Mouse (Mus musculus) T-cell, adult 2 months (primary cell): ENCODE measurements around the gene Atp5h.
A peak's percentile ranks its signal among the peaks of the same experiment; 100 is the strongest.

Experiments
- DNase-seq: peaks from one replicate; pipeline ENCODE4 v3.0.0; 2022; ENCODE audit warnings: low spot score

Gene Atp5h

DNA sequence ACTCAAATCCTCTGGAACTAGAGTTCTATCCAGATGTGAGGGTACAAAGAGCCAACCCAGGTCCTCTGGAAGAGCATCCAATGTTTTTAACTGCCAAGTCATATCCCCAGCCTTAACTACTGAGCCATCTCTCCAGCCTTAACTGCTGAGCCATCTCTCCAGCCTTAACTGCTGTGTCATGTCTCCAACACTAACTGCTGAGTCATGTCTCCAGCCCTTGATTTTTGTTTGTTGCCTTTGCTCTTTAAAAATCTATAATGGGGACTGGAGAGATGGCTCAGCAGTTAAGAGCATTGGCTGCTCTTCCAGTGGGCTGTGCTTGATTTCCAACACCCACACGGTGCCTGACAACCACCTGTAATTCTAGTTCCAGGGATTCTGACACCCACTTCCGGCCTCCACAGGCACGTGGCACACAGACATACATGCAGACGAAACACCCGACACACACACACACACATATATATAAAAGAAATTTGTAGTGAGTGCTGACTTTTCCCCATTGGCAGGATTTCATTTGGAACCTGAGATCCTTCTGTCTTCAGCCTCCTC lies 17.9 kb upstream of the Atp5h start:
- DNase-seq, result no peak

DNA sequence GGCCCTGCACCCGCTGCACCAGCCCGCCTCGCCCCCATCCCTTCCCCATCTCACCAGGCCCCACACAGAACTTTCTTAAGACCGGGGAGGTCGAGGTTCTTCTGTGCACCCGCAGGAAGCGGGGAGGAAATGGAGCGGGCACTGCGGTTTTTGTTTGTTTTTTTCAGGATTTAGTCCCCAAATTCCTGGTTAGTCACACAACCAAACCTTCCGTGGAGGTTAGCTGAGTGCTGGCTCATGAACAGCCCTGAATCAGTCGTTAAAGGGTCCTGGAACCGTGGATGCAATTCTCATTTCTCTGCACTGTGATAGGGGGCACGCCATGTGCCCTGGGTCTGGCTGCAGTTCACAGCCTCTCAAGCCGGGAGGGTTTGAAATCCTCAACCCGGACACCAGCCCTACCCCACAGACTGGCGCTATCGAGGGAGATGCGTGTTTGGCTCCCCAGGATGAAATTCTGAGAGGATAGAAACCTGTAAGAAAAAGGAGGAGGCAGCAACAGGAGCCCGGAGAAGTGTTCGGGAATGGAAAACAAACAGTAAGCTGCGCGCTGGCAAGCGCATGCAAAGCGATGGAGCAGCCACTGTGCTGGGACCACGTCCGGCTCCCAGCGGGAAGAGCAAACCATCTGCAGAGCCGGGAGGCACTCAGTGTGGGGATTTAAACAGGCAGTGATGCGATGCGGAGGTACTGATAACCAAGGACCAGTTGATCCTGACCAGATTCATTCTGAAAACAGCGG lies 16.0 kb upstream of the Atp5h start:
- no peak for DNase-seq

DNA sequence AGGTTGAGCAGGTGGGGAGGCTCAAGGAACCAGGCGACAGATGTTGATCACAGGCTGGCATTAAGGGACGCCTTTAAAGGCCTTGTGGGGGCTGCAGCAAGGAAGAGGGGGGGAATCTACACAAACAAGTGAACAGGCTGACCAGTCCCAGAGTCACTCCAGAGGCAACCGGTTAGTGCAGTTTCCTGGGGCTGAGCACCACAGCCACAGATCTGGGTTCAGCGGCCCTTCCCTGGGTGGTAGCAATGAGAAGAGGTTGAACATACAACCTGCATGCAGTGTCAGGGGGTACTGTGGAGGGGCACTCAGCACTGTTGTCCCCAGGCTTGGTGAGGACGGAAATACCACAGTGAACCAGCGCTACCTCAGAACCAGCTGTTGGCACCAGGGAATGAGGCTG lies 13.6 kb upstream of the Atp5h start:
- DNase-seq, result no peak

DNA sequence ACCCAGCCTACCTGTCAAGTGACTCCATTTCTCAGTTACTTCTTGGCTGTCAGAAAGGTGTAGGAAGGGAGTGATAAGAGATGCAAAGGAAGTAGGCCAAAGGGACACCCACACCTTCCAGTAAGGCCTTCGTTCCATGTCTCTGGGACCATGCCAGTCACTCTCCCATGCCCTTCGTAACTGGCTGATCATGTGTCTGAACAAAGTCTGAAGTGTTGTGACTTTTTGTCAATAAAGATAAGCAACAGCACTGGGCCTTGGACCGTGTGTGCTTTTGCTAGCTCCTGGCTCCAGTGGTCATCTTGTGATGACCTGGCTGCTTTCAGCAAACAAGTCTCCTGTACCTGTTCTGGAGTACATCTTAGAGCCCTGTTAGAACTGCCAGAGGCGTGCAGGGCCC lies 13.1 kb upstream of the Atp5h start:
- DNase-seq, result no peak

DNA sequence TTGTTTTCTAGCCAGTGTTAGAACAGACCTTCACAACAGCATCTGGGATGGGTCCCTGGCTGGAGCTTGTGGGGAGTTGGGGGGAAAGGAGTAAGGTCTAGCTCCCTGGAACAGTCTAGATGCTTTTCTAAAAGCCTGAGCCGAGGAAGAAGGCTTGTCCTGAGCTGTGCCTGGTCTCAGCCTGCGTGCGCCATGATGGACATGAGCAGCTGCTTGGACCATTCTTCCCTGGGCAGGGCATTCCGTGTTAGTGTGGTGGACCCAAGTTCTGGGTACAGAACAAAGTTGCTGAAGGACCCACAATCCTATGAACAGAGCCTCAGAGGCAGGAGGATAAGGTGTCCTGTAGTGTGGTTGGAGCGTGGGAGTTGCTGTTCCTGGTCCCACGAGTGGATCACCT lies 10.8 kb upstream of the Atp5h start:
- DNase-seq, result no peak

DNA sequence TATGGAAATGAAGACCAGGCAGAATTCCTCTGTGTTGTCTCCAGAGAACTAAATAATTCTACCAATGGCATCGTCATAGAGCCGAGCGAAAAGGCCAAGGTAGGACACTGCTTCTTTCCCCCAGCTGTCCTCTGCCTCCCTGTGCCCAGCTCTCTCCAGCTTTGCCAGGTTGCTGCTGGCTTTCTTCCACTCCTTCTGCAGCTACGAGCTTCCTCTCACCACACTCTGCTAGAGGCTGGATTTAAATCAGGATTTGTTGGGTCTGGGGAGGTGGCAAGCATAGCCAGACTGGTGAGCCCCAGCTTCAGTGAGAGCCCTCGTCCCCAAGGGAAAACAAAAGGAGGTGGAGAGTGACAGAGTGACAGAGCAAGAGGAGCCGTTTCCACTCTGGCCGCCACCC lies 9.5 kb upstream of the Atp5h start:
- no peak for DNase-seq

DNA sequence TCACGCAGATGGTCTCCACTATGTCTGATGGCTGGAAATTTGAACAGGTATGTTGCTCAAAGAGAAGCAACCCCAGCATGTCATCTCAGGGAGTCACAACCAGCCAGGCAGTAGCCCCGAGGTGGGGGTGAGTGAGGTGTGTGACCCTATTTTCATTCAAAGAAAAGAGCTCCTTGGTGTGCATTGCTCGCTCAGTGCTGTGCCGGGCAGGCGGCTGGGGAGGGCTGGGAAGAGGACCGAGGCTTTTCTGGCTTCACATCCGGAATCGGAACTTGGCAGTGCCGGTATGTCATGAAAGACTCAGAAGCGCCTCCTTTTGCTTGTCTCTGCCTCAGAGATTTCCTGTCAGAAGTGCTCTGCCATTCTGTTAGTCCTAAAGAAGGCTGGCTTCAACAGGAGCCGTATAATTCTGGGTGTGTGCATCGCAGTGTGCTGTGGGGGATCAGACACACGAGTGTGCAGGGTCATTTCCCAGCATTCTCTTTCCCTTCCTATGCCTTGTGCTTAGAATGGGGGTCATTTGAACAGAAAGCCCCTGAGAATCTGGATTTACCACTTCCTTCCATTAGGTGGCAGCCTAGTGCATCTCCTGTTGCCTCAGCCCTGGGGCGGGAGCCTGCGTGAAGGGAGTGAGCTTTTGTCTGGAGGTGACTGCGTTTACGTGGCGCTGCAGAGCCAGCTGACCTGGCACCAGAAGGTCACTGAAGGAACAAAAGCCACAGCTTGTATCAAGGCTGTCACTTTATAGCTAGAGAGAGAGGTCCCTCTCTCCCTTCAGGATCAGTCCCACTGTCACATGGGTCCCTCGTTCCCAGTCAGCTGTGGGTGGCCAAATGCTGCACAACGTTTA lies 7.9 kb upstream of the Atp5h start:
- peak; percentile 75 for DNase-seq

DNA sequence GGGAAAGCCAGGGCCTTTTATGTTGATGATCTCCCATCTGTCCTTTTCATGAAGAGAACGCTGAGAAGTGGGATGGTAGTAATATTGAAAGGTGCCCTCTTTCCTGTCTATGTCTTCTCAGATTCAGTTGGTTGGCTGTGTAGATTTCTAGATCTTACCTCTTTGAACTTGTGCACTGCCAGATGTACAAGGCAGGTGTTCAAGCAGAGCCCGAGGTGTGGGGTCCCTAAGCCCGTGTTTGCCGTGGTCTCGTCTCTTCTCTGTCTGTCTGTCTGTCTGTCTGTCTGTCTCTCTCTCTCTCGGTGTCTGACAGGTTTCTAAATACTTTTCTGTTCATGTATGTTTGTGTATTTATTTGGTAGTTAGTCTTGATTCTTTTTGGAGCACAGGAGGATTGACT lies 5.9 kb upstream of the Atp5h start:
- no peak for DNase-seq

DNA sequence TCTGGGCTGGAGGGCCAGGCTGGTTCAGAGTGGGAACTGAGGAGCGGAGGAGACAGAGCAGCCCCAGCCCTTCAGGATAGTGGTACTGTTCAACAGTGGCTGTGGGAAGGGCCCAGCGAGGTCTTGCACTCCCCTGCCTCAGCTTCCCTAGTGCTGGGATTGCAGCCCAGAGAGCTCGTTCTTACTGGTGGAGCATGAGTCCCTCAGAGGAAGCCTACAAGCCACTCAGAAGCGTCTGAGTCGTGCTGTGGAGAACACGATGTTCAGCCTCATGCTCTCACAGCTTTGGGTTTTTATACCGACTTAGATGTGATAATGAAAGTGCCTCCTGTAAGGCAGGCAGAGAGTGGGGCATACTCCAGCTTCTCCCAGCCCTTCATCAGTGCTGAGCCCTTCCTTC lies 4.9 kb upstream of the Atp5h start:
- no peak for DNase-seq

DNA sequence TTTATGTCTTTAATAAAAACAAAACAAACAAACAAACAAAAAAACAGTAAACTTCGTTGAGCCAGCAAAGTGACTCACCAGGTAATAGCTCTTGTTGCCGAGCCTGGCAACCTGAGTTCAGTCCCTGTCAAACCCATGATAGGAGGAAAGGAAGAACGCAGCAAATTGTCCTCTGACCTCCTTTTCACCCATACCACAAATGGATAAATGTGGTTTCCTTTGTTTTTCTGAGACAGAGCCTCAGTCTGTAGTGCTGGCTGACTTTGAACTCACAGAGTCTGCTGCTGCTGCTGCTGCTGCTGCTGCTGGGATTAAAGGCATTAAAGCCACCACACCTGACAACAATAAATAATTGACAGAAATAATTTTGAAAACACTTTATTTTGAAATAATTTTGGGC lies 3.3 kb upstream of the Atp5h start:
- peak; percentile 46 for DNase-seq

DNA sequence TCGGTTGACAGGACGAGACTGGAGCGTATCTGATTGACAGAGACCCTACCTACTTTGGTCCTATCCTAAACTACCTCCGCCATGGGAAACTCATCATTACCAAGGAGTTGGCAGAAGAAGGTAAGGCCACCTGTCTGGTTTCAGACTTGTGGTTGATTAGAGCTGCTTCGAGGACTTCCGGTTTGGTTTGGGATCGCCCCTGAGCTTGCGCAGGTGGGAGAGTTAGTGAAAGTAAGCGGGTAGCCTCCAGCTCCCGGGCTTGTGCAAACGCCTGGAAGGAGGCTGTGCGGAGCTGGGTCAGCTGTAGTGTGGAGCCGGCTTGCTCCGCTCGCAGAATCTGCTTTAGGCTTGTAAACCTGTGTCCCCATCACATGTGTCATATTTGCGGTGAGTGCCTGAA lies 2.2 kb upstream of the Atp5h start:
- DNase-seq, result no peak

DNA sequence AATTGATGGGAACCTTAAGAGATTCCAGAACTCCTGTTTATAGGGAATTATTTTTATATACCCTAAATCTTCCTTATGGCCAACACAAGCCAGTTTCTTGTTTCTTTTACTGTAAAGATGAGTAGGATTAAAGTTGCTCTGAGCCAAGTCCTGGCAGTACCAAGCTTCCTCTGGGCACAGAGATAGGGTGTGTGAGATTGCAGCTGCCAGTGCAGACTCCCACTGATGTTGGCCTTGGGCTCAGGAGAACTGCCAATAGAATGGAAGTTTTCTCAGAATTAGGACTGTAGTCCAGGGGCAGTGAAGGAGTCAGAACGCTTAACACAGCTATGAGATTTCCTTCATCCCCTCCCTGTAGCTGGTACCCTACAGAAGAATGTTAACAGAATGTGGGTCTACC lies 1.6 kb upstream of the Atp5h start:
- no peak for DNase-seq

DNA sequence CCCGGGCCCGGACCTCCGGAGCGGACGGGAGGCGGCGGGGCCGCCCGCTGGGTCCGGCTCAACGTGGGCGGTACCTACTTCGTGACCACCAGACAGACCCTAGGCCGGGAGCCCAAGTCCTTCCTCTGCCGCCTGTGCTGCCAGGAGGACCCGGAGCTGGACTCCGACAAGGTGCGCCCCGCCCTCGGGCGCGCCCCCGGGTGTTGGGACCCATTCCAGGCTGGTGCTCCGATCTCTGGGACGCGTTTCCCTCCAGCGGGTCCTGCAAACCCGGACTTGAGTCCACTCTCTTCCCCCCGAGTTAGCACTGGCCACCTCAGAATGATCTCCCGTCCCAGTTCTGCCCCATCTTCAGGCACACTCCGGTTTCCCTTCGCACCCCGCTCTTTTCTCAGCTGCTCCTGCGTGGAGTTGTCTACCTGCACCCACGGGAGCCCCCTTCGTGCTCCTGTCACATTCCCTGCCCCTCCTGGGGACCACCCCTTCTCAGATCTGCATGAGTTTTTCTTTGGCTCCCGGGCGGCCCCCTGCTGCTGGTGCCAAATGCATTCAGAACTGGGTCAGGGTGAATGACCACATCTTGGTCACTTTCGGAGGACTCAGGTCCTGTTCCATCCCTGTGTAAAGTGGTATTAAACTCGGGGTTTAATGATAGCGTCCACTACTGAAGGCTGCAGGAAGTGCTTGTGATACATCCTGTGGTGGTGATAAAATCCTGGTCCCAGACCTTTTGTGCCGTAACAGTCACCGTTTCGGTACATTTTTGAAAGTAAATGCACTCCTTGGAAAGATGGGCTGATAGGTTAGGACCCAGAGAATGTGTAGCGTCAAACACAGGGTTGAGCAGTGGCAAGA lies 801 bp upstream of the Atp5h start:
- peak; percentile 18 for DNase-seq

DNA sequence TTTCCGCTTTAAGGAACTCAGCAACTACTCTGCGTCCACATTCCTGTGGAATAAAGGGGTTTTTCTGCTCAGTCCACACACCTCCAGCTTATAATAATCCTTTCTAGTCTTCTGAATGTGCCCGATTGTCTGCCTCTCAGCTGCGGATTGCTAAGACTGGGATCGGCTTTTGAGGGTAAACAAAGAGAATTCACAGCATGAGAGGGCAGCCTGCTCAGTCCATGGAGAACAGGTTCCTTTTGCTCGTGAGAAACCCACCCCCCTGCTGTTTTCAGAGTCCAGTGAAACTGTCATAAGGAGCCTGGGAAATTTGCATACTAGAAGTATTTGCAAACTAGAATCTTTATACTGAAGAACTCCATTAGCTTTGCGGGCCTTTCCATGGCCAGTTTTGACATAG lies 10.2 kb downstream of the Atp5h start:
- no peak for DNase-seq

DNA sequence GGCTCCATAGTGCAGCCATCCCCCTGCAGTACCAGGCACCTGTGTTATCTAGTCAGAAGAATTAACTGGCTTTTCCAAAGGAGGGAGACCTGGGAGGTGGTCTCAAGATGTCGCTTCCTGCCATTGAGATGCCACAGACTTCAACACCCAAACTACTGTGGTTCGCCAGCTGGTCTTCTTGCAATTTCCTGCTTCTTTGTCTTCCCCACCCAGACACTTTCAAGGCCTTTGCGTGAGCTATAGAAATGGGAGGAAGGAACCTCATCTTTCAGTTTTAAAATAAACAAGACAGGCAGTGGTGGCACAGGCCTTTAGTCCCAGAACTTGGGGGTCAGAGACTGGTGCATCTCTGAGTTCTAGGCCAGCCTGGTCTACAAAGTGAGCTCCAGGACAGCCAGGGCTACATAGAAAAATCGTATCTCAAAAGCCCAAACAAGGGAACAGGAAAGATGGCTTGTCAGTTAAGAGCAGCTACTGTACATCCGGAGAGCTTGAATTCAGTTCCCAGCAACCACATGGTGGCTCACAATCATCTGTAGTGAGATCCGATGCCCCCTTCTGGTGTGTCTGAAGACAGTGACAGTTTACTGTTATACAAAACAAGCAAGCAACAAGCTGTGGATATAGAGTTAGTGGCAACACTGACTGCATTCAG lies 11.4 kb downstream of the Atp5h start:
- peak; percentile 74 for DNase-seq

DNA sequence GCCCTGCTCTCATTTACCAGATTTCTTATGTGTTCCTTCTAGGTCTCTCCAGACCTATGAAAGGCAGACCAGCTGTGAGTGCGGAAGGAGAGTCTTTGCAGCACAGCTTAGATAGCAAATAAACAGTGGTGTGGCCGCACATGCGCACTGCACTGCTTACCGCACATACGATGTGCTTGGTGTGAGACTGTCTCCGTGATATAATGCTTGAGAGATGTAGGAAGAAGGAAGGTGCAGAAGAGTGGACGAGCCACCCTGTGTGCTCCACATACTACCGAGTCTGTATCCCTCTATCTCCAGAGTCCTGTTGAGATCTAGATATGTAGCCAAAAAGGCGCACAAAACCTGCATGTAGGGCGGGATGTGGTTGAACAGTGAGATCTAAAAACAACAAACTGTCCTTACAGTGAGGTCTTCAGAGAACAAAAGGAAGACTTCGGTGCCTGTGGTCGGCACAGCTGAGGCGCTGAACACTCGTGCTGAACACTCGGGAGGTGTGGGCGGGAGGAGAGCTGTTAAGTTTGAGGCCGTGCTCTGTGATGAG lies 12.8 kb downstream of the Atp5h start:
- peak; percentile 88 for DNase-seq

DNA sequence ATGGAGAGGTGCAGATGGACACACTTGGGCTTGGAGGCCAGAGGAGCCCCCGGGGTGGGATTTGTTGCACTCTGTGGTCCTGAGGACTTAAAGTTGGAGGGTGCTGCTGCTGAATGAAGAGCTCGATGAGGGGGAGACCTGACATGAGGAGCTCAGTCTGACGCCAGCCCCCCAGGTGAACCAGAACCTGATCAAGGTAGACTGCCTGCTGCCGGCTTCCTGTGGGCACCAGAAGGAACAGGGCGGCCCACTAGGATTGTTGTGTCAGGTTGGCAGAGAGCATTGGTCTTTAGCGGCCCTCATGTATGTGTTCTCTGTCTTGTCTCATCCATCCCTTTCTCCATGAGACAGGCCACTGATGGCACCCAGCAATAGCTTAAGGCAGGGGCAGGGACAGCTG lies 14.0 kb downstream of the Atp5h start:
- no peak for DNase-seq

DNA sequence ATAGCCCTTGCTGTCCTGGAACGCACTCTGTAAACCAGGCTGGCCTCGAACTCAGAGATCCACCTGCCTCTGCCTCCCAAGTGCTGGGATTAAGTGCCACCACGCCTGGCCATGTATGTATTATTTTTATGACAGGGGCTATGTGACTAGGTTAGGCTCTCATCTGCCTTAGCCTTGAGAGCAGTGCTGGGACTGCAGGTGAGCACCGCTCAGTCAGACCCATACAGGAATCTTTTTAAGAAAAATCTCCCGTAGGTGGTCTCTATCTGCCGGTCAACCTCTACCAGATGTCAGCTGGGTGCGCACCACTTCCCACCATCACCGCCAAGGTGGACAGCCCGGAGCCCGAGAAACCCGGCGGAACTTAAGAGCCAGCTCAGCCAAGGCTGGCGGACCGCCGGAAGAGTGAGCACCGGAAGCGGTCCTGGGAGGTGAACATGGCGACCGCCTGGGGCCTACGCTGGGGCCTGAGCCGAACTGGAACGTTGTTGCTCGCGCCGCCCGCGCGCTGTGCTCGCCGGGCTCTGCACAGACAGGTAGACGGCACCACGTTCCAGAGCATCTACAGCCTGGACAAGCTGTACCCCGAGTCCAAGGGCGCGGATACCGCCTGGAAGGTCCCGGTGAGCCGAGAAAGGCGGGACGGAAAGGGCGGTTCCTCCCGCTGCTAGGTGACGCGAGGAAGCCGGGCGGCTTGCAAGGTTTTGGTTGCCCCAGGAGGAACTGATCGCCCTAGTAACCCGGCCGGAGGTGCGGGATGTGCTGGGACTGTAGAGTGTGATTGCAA lies 16.2 kb downstream of the Atp5h start, which contains the start of gene Mrpl58:
Gene Mrpl58, plus strand, starts transcription at position 415 of the 787 bp plus-strand sequence.
- peak; percentile 81 for DNase-seq

DNA sequence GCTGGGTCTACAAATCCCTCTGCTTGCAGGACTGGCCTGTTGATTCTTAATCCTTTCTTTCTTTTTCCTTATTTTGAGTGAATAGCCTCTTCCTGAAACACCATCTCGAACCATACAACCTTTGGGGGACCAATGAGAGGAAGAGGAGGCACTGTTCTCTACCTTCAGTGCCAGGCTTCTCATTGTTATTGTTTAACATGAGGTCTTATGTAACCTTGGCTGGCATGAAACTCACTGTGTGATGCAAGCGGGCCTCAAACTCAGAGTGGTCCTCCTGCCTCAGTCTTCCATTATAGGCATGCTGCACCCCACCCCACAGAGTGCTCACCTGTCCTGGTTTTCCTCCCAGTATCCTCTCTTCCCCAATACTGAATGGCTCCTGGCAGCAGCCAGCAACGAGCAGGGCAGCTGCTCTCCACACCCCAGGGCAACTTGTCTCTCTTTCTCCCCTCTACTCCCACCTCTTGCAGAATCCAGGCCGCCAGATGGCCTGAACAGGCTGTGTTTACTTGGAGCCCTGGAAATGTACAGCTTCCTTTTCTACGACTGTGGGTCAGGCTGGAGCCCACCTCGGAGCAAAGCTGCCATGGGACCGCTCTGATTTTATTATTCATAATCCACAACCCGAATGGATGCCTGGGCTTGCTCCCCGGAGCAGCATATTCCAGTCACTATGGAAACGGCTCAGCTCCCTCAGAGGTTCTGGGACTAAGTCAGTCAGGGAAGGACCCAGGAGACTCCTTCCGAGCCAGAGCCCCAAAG lies 19.0 kb downstream of the Atp5h start:
- DNase-seq, result no peak

DNA sequence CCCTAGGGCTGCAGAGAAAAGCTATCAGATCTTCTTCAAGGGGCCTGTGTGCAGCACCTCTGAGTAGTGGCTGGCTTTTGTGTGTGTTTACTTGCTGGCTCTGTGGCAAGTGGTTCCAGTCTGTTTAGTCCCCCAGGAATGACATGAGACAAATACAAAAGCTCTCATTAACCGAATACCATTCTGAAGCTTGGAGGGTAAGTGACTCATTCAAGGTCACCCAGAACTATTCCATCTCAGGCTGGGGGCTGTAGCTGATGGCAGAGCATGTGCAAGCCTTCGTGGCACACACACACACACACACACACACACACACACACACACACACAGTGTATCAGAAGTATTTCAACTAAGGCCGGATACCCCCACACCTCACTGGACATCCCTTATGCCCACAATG lies 19.6 kb downstream of the Atp5h start:
- DNase-seq, result no peak
